Mouse (Mus musculus) heart, embryonic 14.5 days (tissue): ENCODE results near the gene Polr3b. TPM values are rescaled to one million over a fixed set of nuclear protein-coding genes. Genes with fewer than 3 reads are reported as not detected.
A peak's percentile ranks its signal among the peaks of the same experiment; 100 is the strongest.

Source experiments
- ATAC-seq: fragments of 200-750 bp; cut with Nextera tagmentation; 2 replicates; pipeline ENCODE4 v1.8.0; 2017; ENCODE audit warnings: low read depth, moderate TSS enrichment; ENCODE audit not compliant: insufficient number of reproducible peaks, insufficient read depth, low FRiP score
- H3K27ac ChIP-seq, 2 experiments: fragments of 200-500 bp in 1 of 2; fragments of 300-500 bp in 1 of 2; sonication (generic) in 1 of 2; replicated peaks in 1 of 2; 2 replicates each; pipeline ENCODE4 v1.5.1; 2012 to 2014; ENCODE audit warnings: low read depth in 2 of 2, low read length in 2 of 2, control low read depth in 1 of 2, mild to moderate bottlenecking in 1 of 2, mixed read lengths in 1 of 2; ENCODE audit not compliant: control insufficient read depth in 1 of 2, insufficient read depth in 1 of 2
- H3K27me3 ChIP-seq: fragments of 300-500 bp; sonication (generic); 2 replicates; pipeline ENCODE4 v1.6.1; 2014; ENCODE audit warnings: mild to moderate bottlenecking, low read length, control low read depth; ENCODE audit not compliant: control insufficient read depth, insufficient read depth
- H3K36me3 ChIP-seq: fragments of 300-500 bp; sonication (generic); 2 replicates; pipeline ENCODE4 v1.6.1; 2014; ENCODE audit warnings: mild to moderate bottlenecking, control low read depth, low read length, mixed read lengths; ENCODE audit not compliant: control insufficient read depth, insufficient read depth
- H3K4me1 ChIP-seq, 2 experiments: fragments of 200-500 bp in 1 of 2; fragments of 300-500 bp in 1 of 2; sonication (generic) in 1 of 2; 2 replicates each; pipeline ENCODE4 v1.6.1; 2012 to 2014; ENCODE audit warnings: low read length in 2 of 2, control low read depth in 1 of 2, mixed read lengths in 1 of 2; ENCODE audit not compliant: control insufficient read depth in 2 of 2, insufficient read depth in 2 of 2
- H3K4me2 ChIP-seq: fragments of 300-500 bp; sonication (generic); 2 replicates; pipeline ENCODE4 v1.6.1; 2014; ENCODE audit warnings: mild to moderate bottlenecking, low read length
- H3K4me3 ChIP-seq, 2 experiments: fragments of 200-500 bp in 1 of 2; fragments of 300-500 bp in 1 of 2; sonication (generic) in 1 of 2; 2 replicates each; pipeline ENCODE4 v1.5.1; 2012 to 2014; ENCODE audit warnings: low read length in 2 of 2, mild to moderate bottlenecking in 2 of 2, control low read depth in 1 of 2, low read depth in 1 of 2, moderate library complexity in 1 of 2; ENCODE audit not compliant: control insufficient read depth in 1 of 2, insufficient read depth in 1 of 2
- H3K9ac ChIP-seq: fragments of 300-500 bp; sonication (generic); 2 replicates; pipeline ENCODE4 v1.6.1; 2014; ENCODE audit warnings: mild to moderate bottlenecking, low read length
- H3K9me3 ChIP-seq: fragments of 300-500 bp; sonication (generic); 2 replicates; pipeline ENCODE4 v1.6.1; 2016; ENCODE audit warnings: low read length, control low read depth; ENCODE audit not compliant: control insufficient read depth
- WGBS: fragments of 180-500 bp; shearing (Covaris S2); extraction: QIAGEN DNeasy Blood & Tissue Kit; methylation state at CpG from one replicate; pipeline ENCODE4 v1.1.7; 2014; 5-methylcytosine and 5-hydroxymethylcytosine counted together
- polyA plus RNA-seq: library from polyadenylated mRNA; unstranded; fragments of >200 nt; fragmentation: Nextera tagmentation; extraction: Ambion mirVana; gene quantifications from 2 replicates; pipeline ENCODE4 v1.2.1, GENCODE M21; 2014

Polr3b gene
- polyA plus RNA-seq, result 12.4 and 12.9 TPM in 2 replicates

- peak within 1 kb of the TSS; percentile 58 to 75 for H3K4me3 ChIP-seq
- 5% methylated on average over 53 of the region's 53 CpGs for WGBS
- H3K9ac ChIP-seq, result peak within 1 kb of the TSS; percentile 71
- no peaks in the 10 kb centered on the region for H3K36me3 ChIP-seq
- no peaks in the 10 kb centered on the region for H3K27me3 ChIP-seq
- H3K4me1 ChIP-seq, result peaks cover 0 to 7% of the 10 kb centered on the region in 2 experiments; a peak in 2 of 4 replicates
- no peaks in the 10 kb centered on the region for H3K9me3 ChIP-seq
- H3K4me2 ChIP-seq, result peak within 1 kb of the TSS; percentile 78
- peak within 1 kb of the TSS; percentile 91 to 92 for H3K27ac ChIP-seq
- peak; percentile 92 for ATAC-seq
These were observed at the start of gene Polr3b for GRCm38 (mm10) chr10:84621826-84622790. Gene Polr3b, plus strand, starts transcription at chr10:84622292.

DNA sequence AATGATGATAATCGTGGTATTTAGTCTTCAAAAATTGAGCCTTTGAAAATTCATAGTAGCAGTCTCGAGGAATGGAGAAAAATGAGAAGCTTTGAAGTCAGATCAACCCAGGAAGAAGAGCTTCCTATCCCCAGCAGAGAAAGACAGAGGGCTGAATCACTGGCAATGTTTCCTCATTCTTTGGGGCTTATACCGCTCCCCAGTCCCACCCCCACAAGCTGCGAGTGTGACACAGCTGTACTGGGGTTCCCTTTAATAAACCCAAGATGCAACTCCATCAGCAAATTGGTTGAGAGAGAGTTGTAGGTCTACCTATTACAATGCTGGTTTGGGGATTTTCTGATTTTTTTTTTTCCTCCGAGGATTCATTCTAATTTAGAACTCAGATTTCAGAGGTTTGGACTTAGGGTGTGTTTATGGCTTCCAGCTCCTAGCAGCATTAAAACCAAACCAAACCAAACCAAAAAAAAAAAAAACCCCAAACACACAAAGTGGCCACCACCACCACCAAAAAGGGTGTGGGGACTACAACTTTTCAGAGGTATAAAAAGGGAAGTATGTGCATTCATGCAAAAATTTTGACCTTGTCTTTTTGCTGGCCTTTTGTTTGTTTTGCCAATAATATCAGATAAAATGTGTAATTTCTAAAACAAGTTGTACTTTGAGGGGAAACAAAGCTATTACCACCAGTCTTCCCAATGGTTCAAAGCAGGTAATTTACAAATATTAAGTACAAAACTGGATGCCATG is 48.2 kb upstream of the Polr3b start:
- no peak overlapping the region for H3K4me2 ChIP-seq
- WGBS, result 54% methylated on average over 5 of the region's 5 CpGs

GRCm38 (mm10) chr10:84576029-84576394 is 46.1 kb upstream of the Polr3b start:
- Histone ChIP-seq H3K4me1 (peaks cover 8 to 22% of the 10 kb centered on the region in 2 experiments), H3K9me3 (no peaks in the 10 kb centered on the region), H3K9ac (peak overlapping the region; percentile 48; the same call in 1 of the 2 replicates), H3K27me3 (no peaks in the 10 kb centered on the region), H3K36me3 (no peaks in the 10 kb centered on the region), H3K4me2 (peak overlapping the region; percentile 88), H3K27ac (peak overlapping the region in 1 of 2 experiments; percentile 35; a peak in 1 of 4 replicates), H3K4me3 (peak overlapping the region; percentile 92 to 98)
- 0% methylated on average over 14 of the region's 14 CpGs for WGBS
- peak; percentile 29 for ATAC-seq

More for the DNA sequence above, 48.2 kb upstream of the Polr3b start:
- Histone ChIP-seq H3K36me3 (no peaks in the 10 kb centered on the region), H3K27me3 (no peaks in the 10 kb centered on the region), H3K9ac (no peak overlapping the region), H3K4me1 (peaks cover 7 to 16% of the 10 kb centered on the region in 2 experiments), H3K4me3 (no peak overlapping the region), H3K9me3 (no peaks in the 10 kb centered on the region), H3K27ac (no peak overlapping the region)
- no peak for ATAC-seq

DNA sequence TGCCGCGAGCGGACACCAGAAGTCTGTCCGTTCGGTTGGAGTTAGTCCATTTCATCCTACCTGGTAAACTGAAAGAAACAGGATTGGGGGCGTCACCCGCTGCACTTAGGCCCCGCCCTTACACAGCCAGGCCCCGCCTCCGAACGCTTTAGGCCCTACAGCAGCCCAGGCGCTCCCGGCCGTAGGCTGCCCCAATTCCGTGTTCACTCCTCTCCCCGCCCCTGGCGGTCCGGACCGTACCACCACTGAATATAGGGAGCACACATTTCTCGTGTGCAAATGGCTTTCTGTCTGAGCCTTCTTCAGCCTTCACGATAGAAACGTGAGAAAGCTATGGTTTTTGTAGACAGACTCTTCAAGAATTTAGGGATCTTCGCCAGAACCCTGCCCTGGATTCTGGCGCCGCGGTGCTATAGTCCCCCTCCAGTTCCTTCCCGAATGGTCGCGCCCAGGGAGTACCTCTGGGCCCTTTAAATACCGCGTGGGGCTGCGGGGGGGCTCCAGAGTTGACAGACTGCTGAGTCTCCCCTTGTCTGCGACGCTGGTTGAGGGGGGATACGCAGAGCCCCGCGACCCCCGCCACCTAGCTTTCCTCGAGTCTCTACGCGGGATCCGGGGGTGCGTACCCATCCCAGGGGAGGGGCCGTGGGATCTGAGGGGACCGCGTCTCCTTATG is 45.6 kb upstream of the Polr3b start, which contains the start of gene Tcp11l2:
Tcp11l2 (plus strand) TSS at position 232 of the 676 bp plus-strand sequence.
- H3K4me1 ChIP-seq, result peaks cover 10 to 27% of the 10 kb centered on the region in 2 experiments
- H3K4me3 ChIP-seq, result peak within 1 kb of the TSS; percentile 92 to 98
- WGBS, result under 1% methylated on average over 37 of the region's 46 CpGs
- peak within 1 kb of the TSS; percentile 82 for H3K9ac ChIP-seq
- peak within 1 kb of the TSS; percentile 69 to 92 for H3K27ac ChIP-seq
- no peaks in the 10 kb centered on the region for H3K27me3 ChIP-seq
- H3K36me3 ChIP-seq, result no peaks in the 10 kb centered on the region
- no peaks in the 10 kb centered on the region for H3K9me3 ChIP-seq
- peak within 1 kb of the TSS; percentile 88 for H3K4me2 ChIP-seq
- ATAC-seq, result peak; percentile 97

DNA sequence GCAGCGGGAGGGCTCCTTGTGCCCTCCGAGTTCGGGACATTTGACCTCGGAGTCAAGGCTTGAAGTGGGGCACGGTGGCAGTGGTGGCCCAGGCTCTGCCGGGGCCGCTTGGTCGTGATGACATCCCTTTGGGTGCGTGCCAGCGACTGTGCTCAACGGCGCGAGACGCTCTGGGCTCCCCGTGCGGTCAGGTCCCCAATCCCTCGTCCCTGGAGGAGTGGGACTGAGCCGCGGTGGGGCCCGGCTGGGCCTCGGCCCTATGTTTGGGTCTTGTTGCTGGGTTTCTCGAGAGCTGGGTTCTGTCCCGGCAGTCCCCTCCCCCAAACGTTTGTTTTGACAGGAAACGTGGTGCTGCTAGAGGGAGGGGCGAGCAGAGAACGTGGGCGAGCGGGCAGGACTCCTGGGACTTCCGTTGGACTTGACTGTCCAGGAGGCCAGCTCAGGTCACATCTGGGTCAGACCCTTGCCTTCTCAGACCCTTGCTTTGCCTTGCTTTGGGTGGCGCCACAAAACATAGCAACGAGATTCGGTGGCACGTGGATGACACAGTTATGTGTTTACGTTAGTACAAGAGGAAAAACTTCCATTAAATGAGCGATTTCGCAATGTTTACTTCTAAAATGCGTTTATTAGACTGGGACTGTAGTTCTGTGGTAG is 44.9 kb upstream of the Polr3b start:
- Histone ChIP-seq H3K36me3 (no peaks in the 10 kb centered on the region), H3K4me2 (peak overlapping the region; percentile 88), H3K9me3 (no peaks in the 10 kb centered on the region), H3K27me3 (no peaks in the 10 kb centered on the region), H3K27ac (peak overlapping the region; percentile 69 to 92), H3K9ac (peak overlapping the region; percentile 82), H3K4me1 (peaks cover 10 to 33% of the 10 kb centered on the region in 2 experiments), H3K4me3 (peak overlapping the region; percentile 92 to 98)
- peak; percentile 37 for ATAC-seq
- 3% methylated on average over 38 of the region's 38 CpGs for WGBS

GRCm38 (mm10) chr10:84578738-84579137 is 43.4 kb upstream of the Polr3b start:
- Histone ChIP-seq H3K4me2 (peak overlapping the region; percentile 88), H3K4me3 (no peak overlapping the region), H3K9ac (0 out of 2 replicates have a peak overlapping the region, but pooled peaks have one; percentile 6), H3K4me1 (peaks cover 10 to 38% of the 10 kb centered on the region in 2 experiments), H3K27ac (no peak overlapping the region), H3K36me3 (no peaks in the 10 kb centered on the region), H3K27me3 (no peaks in the 10 kb centered on the region), H3K9me3 (no peaks in the 10 kb centered on the region)
- ATAC-seq, result no peak
- 50% methylated on average over 10 of the region's 10 CpGs for WGBS
